Mouse (Mus musculus) MEL (cell line): ENCODE data around the gene 1700021F07Rik.

Source experiments
- CTCF ChIP-seq, 3 experiments: IDR thresholded peaks in 2 of 3; conservative IDR thresholded peaks in 1 of 3; 2 replicates each; pipeline ENCODE4 v1.5.1; 2011 to 2012; ENCODE audit warnings: low read length in 3 of 3, low read depth in 2 of 3, mild to moderate bottlenecking in 2 of 3, improper control_type of control experiment in 1 of 3, inconsistent platforms in 1 of 3, mixed read lengths in 1 of 3, moderate library complexity in 1 of 3; ENCODE audit not compliant: control insufficient read depth in 1 of 3, insufficient read depth in 1 of 3, poor library complexity in 1 of 3, severe bottlenecking in 1 of 3
- ETS1 ChIP-seq: IDR thresholded peaks from 2 replicates; pipeline ENCODE4 v1.6.1; 2012; ENCODE audit warnings: low read depth, mild to moderate bottlenecking, inconsistent platforms, low read length, improper control_type of control experiment, moderate library complexity
- HCFC1 ChIP-seq: IDR thresholded peaks from 2 replicates; pipeline ENCODE4 v1.6.1; 2012; ENCODE audit warnings: low read depth, mild to moderate bottlenecking, inconsistent platforms, low read length, improper control_type of control experiment, moderate library complexity
- MAFK ChIP-seq: IDR thresholded peaks from 2 replicates; pipeline ENCODE4 v1.6.1; 2011; ENCODE audit warnings: low read depth, mild to moderate bottlenecking, low read length, improper control_type of control experiment, borderline replicate concordance
- NELFE ChIP-seq: IDR thresholded peaks from 2 replicates; pipeline ENCODE4 v1.6.1; 2011; ENCODE audit warnings: low read depth, low read length, improper control_type of control experiment
- NRF1 ChIP-seq: IDR thresholded peaks from 2 replicates; pipeline ENCODE4 v1.6.1; 2014; ENCODE audit warnings: low read depth, mild to moderate bottlenecking, inconsistent platforms, low read length, improper control_type of control experiment, moderate library complexity; ENCODE audit not compliant: poor library complexity, insufficient read depth, severe bottlenecking
- POLR2A ChIP-seq, 2 experiments: IDR thresholded peaks; 2 replicates each; pipeline ENCODE4 v1.6.1; 2011 to 2012; ENCODE audit warnings: low read length in 2 of 2, mild to moderate bottlenecking in 2 of 2, control low read depth in 1 of 2, improper control_type of control experiment in 1 of 2, low read depth in 1 of 2, moderate library complexity in 1 of 2; ENCODE audit not compliant: control insufficient read depth in 1 of 2, insufficient read depth in 1 of 2, poor library complexity in 1 of 2
- POLR2AphosphoS5 ChIP-seq: IDR thresholded peaks from 2 replicates; pipeline ENCODE4 v1.6.1; 2012; ENCODE audit warnings: low read depth, borderline replicate concordance, mild to moderate bottlenecking, inconsistent platforms, low read length, moderate library complexity, mixed read lengths
- RAD21 ChIP-seq: IDR thresholded peaks from 2 replicates; pipeline ENCODE4 v1.6.1; 2011; ENCODE audit warnings: mild to moderate bottlenecking, low read depth, low read length, improper control_type of control experiment
- SMC3 ChIP-seq: IDR thresholded peaks from 2 replicates; pipeline ENCODE4 v1.6.1; 2011; ENCODE audit warnings: low read depth, low read length, improper control_type of control experiment
- TAL1 ChIP-seq: IDR thresholded peaks from 2 replicates; pipeline ENCODE4 v1.6.1; 2012; ENCODE audit warnings: mild to moderate bottlenecking, inconsistent platforms, low read length, moderate library complexity, mixed read lengths
- ZNF384 ChIP-seq: IDR thresholded peaks from 2 replicates; pipeline ENCODE4 v1.6.1; 2012; ENCODE audit warnings: low read depth, mild to moderate bottlenecking, inconsistent platforms, low read length, improper control_type of control experiment

DNA sequence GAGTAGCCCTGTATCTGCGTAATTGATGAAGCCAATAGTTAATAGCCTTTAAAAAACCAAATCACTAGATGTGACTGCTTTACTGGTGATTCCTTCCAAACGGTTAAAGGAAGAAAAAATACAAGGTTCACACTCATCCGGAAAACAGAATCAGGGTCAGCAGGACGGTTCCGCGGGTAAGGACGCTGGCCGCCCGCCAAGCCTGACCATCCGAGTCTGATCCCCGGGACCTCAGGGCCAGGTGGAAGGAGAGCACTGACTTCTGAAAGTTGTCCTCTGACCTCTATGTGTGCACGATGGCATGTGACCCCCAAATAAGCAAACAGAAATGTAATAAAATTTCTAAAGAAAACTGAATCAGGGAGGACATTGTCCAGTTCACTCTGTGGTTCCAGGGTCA, 43.3 kb upstream of the 1700021F07Rik start:
- no peak for TF ChIP-seq POLR2A (IDR thresholded peaks at IDR 0.05; ENCODE audit: control insufficient read depth in 1 of 2, insufficient read depth in 1 of 2, low read depth in 1 of 2, low read length in 2 of 2, poor library complexity in 1 of 2)
- no peak for TF ChIP-seq CTCF (IDR thresholded peaks at IDR 0.05 in 2 of 3, conservative IDR thresholded peaks at IDR 0.05 in 1 of 3; ENCODE audit: control insufficient read depth in 1 of 3, insufficient read depth in 1 of 3, low read depth in 2 of 3, low read length in 3 of 3, poor library complexity in 1 of 3, severe bottlenecking in 1 of 3)
- no peak for TF ChIP-seq NRF1
- no peak for TF ChIP-seq RAD21
- TF ChIP-seq NELFE: no peak
- TF ChIP-seq TAL1: no peak
- TF ChIP-seq ETS1: no peak
- TF ChIP-seq MAFK: no peak
- no peak for TF ChIP-seq ZNF384
- TF ChIP-seq HCFC1: no peak
- no peak for TF ChIP-seq SMC3
- no peak for TF ChIP-seq POLR2AphosphoS5
